Mouse (Mus musculus): ENCODE measurements around the gene Slc35g3. TPM values are rescaled to one million over a fixed set of nuclear protein-coding genes. Genes with fewer than 3 reads are reported as not detected.

The Slc35g3 gene
- polyA plus RNA-seq, 1 experiment from 2014 or later: 0.17 TPM

- no peaks in the 10 kb centered on the region for H3K9me3 ChIP-seq (replicated peaks; ENCODE audit: control insufficient read depth, low read length)
- H3K27me3 ChIP-seq (ENCODE audit: control insufficient read depth, insufficient read depth, low read length): no peaks in the 10 kb centered on the region
- WGBS: 79% methylated on average over 14 of the region's 14 CpGs
- peak overlapping the region; percentile 92 for H3K27ac ChIP-seq (ENCODE audit: low read length)
- peaks cover 32% of the 10 kb centered on the region for H3K4me1 ChIP-seq (ENCODE audit: control insufficient read depth, insufficient read depth, low read length)
- ATAC-seq (ENCODE audit: insufficient read depth, low FRiP score): no peak
- H3K36me3 ChIP-seq (ENCODE audit: control insufficient read depth, insufficient read depth, low read length): no peaks in the 10 kb centered on the region
- H3K4me3 ChIP-seq (replicated peaks; ENCODE audit: low read length): peak overlapping the region; percentile 77; the same call in 1 of the 2 replicates
- peak overlapping the region; percentile 81 for H3K9ac ChIP-seq (ENCODE audit: low read length)
- peak overlapping the region; percentile 57 for H3K4me2 ChIP-seq (ENCODE audit: low read depth, low read length)
Observed at GRCm38 (mm10) chr11:69760160-69760900, 1.4 kb downstream of the Slc35g3 start.

- under 1% methylated on average over 37 of the region's 37 CpGs for WGBS
- H3K27me3 ChIP-seq (ENCODE audit: control insufficient read depth, insufficient read depth, low read length): no peaks in the 10 kb centered on the region
- H3K4me2 ChIP-seq (ENCODE audit: low read depth, low read length): peak overlapping the region; percentile 57
- no peaks in the 10 kb centered on the region for H3K36me3 ChIP-seq (ENCODE audit: control insufficient read depth, insufficient read depth, low read length)
- H3K27ac ChIP-seq (ENCODE audit: low read length): peak overlapping the region; percentile 92
- ATAC-seq (ENCODE audit: insufficient read depth, low FRiP score): peak; percentile 89
- no peaks in the 10 kb centered on the region for H3K9me3 ChIP-seq (replicated peaks; ENCODE audit: control insufficient read depth, low read length)
- peaks cover 35% of the 10 kb centered on the region for H3K4me1 ChIP-seq (ENCODE audit: control insufficient read depth, insufficient read depth, low read length)
- H3K4me3 ChIP-seq (replicated peaks; ENCODE audit: low read length): peak overlapping the region; percentile 77
- peak overlapping the region; percentile 81 for H3K9ac ChIP-seq (ENCODE audit: low read length)
Observed at GRCm38 (mm10) chr11:69758971-69759721, 2.6 kb downstream of the Slc35g3 start.

GRCm38 (mm10) chr11:69758478-69758970 is 3.2 kb downstream of the Slc35g3 start, which contains the start of gene Polr2a:
TSS of gene Polr2a (minus strand) at chr11:69758637.
- Histone ChIP-seq H3K36me3 (ENCODE audit: control insufficient read depth, insufficient read depth, low read length) (no peaks in the 10 kb centered on the region), H3K27me3 (ENCODE audit: control insufficient read depth, insufficient read depth, low read length) (no peaks in the 10 kb centered on the region), H3K4me2 (ENCODE audit: low read depth, low read length) (peak within 1 kb of the TSS; percentile 75), H3K27ac (ENCODE audit: low read length) (peak within 1 kb of the TSS; percentile 92), H3K9ac (ENCODE audit: low read length) (peak within 1 kb of the TSS; percentile 81), H3K9me3 (replicated peaks; ENCODE audit: control insufficient read depth, low read length) (no peaks in the 10 kb centered on the region), H3K4me1 (ENCODE audit: control insufficient read depth, insufficient read depth, low read length) (peaks cover 35% of the 10 kb centered on the region), H3K4me3 (replicated peaks; ENCODE audit: low read length) (peak within 1 kb of the TSS; percentile 77)
- WGBS: 0% methylated on average over 29 of the region's 36 CpGs
- ATAC-seq (ENCODE audit: insufficient read depth, low FRiP score): peak; percentile 95

GRCm38 (mm10) chr11:69758090-69758456 is 3.7 kb downstream of the Slc35g3 start:
- 0% methylated on average over 23 of the region's 26 CpGs for WGBS
- Histone ChIP-seq H3K27ac (ENCODE audit: low read length) (peak overlapping the region; percentile 92), H3K4me3 (replicated peaks; ENCODE audit: low read length) (peak overlapping the region; percentile 77), H3K4me2 (ENCODE audit: low read depth, low read length) (peak overlapping the region; percentile 75), H3K9ac (ENCODE audit: low read length) (peak overlapping the region; percentile 80), H3K4me1 (ENCODE audit: control insufficient read depth, insufficient read depth, low read length) (peaks cover 37% of the 10 kb centered on the region), H3K36me3 (ENCODE audit: control insufficient read depth, insufficient read depth, low read length) (no peaks in the 10 kb centered on the region), H3K27me3 (ENCODE audit: control insufficient read depth, insufficient read depth, low read length) (no peaks in the 10 kb centered on the region), H3K9me3 (replicated peaks; ENCODE audit: control insufficient read depth, low read length) (no peaks in the 10 kb centered on the region)
- peak; percentile 89 for ATAC-seq (ENCODE audit: insufficient read depth, low FRiP score)

GRCm38 (mm10) chr11:69757303-69758089 is 4.3 kb downstream of the Slc35g3 start:
- Histone ChIP-seq H3K9me3 (replicated peaks; ENCODE audit: control insufficient read depth, low read length) (no peaks in the 10 kb centered on the region), H3K27ac (ENCODE audit: low read length) (peak overlapping the region; percentile 92), H3K4me3 (replicated peaks; ENCODE audit: low read length) (peak overlapping the region; percentile 77), H3K9ac (ENCODE audit: low read length) (peak overlapping the region; percentile 80), H3K4me2 (ENCODE audit: low read depth, low read length) (peak overlapping the region; percentile 75), H3K36me3 (ENCODE audit: control insufficient read depth, insufficient read depth, low read length) (no peaks in the 10 kb centered on the region), H3K4me1 (ENCODE audit: control insufficient read depth, insufficient read depth, low read length) (peaks cover 39% of the 10 kb centered on the region), H3K27me3 (ENCODE audit: control insufficient read depth, insufficient read depth, low read length) (no peaks in the 10 kb centered on the region)
- no peak for ATAC-seq (ENCODE audit: insufficient read depth, low FRiP score)
- WGBS: 34% methylated on average over 9 of the region's 9 CpGs

GRCm38 (mm10) chr11:69754701-69755100 is 7.1 kb downstream of the Slc35g3 start:
- Histone ChIP-seq H3K27ac (ENCODE audit: low read length) (no peak overlapping the region), H3K9me3 (replicated peaks; ENCODE audit: control insufficient read depth, low read length) (no peaks in the 10 kb centered on the region), H3K4me1 (ENCODE audit: control insufficient read depth, insufficient read depth, low read length) (peaks cover 32% of the 10 kb centered on the region), H3K36me3 (ENCODE audit: control insufficient read depth, insufficient read depth, low read length) (no peaks in the 10 kb centered on the region), H3K4me2 (ENCODE audit: low read depth, low read length) (no peak overlapping the region), H3K4me3 (replicated peaks; ENCODE audit: low read length) (no peak overlapping the region), H3K9ac (ENCODE audit: low read length) (no peak overlapping the region), H3K27me3 (ENCODE audit: control insufficient read depth, insufficient read depth, low read length) (no peaks in the 10 kb centered on the region)
- 41% methylated on average over 3 of the region's 3 CpGs for WGBS
- ATAC-seq (ENCODE audit: insufficient read depth, low FRiP score): no peak

- ATAC-seq (ENCODE audit: insufficient read depth, low FRiP score): no peak
- Histone ChIP-seq H3K27me3 (ENCODE audit: control insufficient read depth, insufficient read depth, low read length) (no peaks in the 10 kb centered on the region), H3K4me1 (ENCODE audit: control insufficient read depth, insufficient read depth, low read length) (peaks cover 30% of the 10 kb centered on the region), H3K9me3 (replicated peaks; ENCODE audit: control insufficient read depth, low read length) (no peaks in the 10 kb centered on the region), H3K36me3 (ENCODE audit: control insufficient read depth, insufficient read depth, low read length) (no peaks in the 10 kb centered on the region), H3K4me3 (replicated peaks; ENCODE audit: low read length) (no peak overlapping the region), H3K27ac (ENCODE audit: low read length) (no peak overlapping the region), H3K4me2 (ENCODE audit: low read depth, low read length) (no peak overlapping the region), H3K9ac (ENCODE audit: low read length) (no peak overlapping the region)
- 84% methylated on average over 5 of the region's 5 CpGs for WGBS
Observed at GRCm38 (mm10) chr11:69754233-69754632, 7.5 kb downstream of the Slc35g3 start.

GRCm38 (mm10) chr11:69752686-69753085 is 9.1 kb downstream of the Slc35g3 start:
- peaks cover 30% of the 10 kb centered on the region for H3K4me1 ChIP-seq (ENCODE audit: control insufficient read depth, insufficient read depth, low read length)
- H3K9ac ChIP-seq (ENCODE audit: low read length): no peak overlapping the region
- no peak overlapping the region for H3K4me3 ChIP-seq (replicated peaks; ENCODE audit: low read length)
- H3K4me2 ChIP-seq (ENCODE audit: low read depth, low read length): no peak overlapping the region
- no peaks in the 10 kb centered on the region for H3K27me3 ChIP-seq (ENCODE audit: control insufficient read depth, insufficient read depth, low read length)
- no peaks in the 10 kb centered on the region for H3K9me3 ChIP-seq (replicated peaks; ENCODE audit: control insufficient read depth, low read length)
- ATAC-seq (ENCODE audit: insufficient read depth, low FRiP score): no peak
- H3K27ac ChIP-seq (ENCODE audit: low read length): no peak overlapping the region
- H3K36me3 ChIP-seq (ENCODE audit: control insufficient read depth, insufficient read depth, low read length): no peaks in the 10 kb centered on the region

All from stomach, embryonic 16.5 days (tissue).